Mouse (Mus musculus) B cell, adult 2 months (primary cell): Measurements from ENCODE around the gene Tspear.
A peak's percentile ranks its signal among the peaks of the same experiment; 100 is the strongest.
"Not testable (repeated sequence)": the region's sequence is repeated elsewhere in the genome, so short reads cannot be mapped to it uniquely, and the experiment has no call there.

Experiments used
- DNase-seq, 2 experiments: peaks; one replicate each; pipeline ENCODE4 v3.0.0; 2022

Tspear gene

GRCm38 (mm10) chr10:77797677-77798076, 111.3 kb downstream of the Tspear start:
- no peak for DNase-seq

- not testable (repeated sequence) for DNase-seq
Measured at GRCm38 (mm10) chr10:77798164-77798920, 112.0 kb downstream of the Tspear start.

- no peak for DNase-seq
Measured at GRCm38 (mm10) chr10:77798921-77799508, 112.6 kb downstream of the Tspear start, which contains the start of gene Gm19668. Gm19668 (minus strand) TSS chr10:77799133.

GRCm38 (mm10) chr10:77804095-77804494, 117.7 kb downstream of the Tspear start:
- no peak for DNase-seq

GRCm38 (mm10) chr10:77811743-77812142, 125.4 kb downstream of the Tspear start, which contains the start of gene Gm9507:
Gm9507 (minus strand) TSS chr10:77811843.
- no peak for DNase-seq

- DNase-seq, result no peak
Measured at GRCm38 (mm10) chr10:77814382-77814781, 128.0 kb downstream of the Tspear start, which contains the start of gene Gm2696. Gm2696 (plus strand) TSS chr10:77814682.

- peak; percentile 64 to 65 for DNase-seq
Measured at GRCm38 (mm10) chr10:77815514-77815913, 129.1 kb downstream of the Tspear start.

GRCm38 (mm10) chr10:77818523-77818922, 132.2 kb downstream of the Tspear start:
- no peak for DNase-seq

GRCm38 (mm10) chr10:77819203-77819602, 132.8 kb downstream of the Tspear start:
- DNase-seq, result no peak

GRCm38 (mm10) chr10:77826951-77827350, 140.6 kb downstream of the Tspear start, which contains the start of gene Krtap10-4:
Krtap10-4 (minus strand) TSS chr10:77827095.
- DNase-seq, result no peak

GRCm38 (mm10) chr10:77835647-77836046, 149.3 kb downstream of the Tspear start, which contains the start of gene Krtap10-10:
Krtap10-10 (plus strand) TSS chr10:77835947.
- no peak for DNase-seq

GRCm38 (mm10) chr10:77839006-77839405, 152.6 kb downstream of the Tspear start:
- DNase-seq, result no peak

GRCm38 (mm10) chr10:77846503-77846902, 160.1 kb downstream of the Tspear start, which contains the start of gene Gm36176:
Gm36176 (plus strand) TSS chr10:77846803.
- no peak for DNase-seq

GRCm38 (mm10) chr10:77846961-77847360, 160.6 kb downstream of the Tspear start:
- no peak for DNase-seq

GRCm38 (mm10) chr10:77847538-77847937, 161.2 kb downstream of the Tspear start:
- DNase-seq, result no peak

- no peak for DNase-seq
Measured at GRCm38 (mm10) chr10:77852559-77852958, 166.2 kb downstream of the Tspear start, which contains the start of gene Gm10318. Gm10318 (plus strand) TSS chr10:77852859.

GRCm38 (mm10) chr10:77861675-77862074, 175.3 kb downstream of the Tspear start, which contains the start of gene Gm3285:
Gm3285 (plus strand) TSS chr10:77861975.
- no peak for DNase-seq

- DNase-seq, result peak; percentile 81 to 83
Measured at GRCm38 (mm10) chr10:77864067-77864761, 177.8 kb downstream of the Tspear start.

GRCm38 (mm10) chr10:77864762-77865143, 178.4 kb downstream of the Tspear start:
- DNase-seq, result no peak

- no peak for DNase-seq
Measured at GRCm38 (mm10) chr10:77867546-77867945, 181.2 kb downstream of the Tspear start.

GRCm38 (mm10) chr10:77869651-77870050, 183.3 kb downstream of the Tspear start:
- DNase-seq, result no peak

GRCm38 (mm10) chr10:77878985-77879384, 192.6 kb downstream of the Tspear start:
- DNase-seq, result peak; percentile 21 to 31

GRCm38 (mm10) chr10:77880305-77880704, 193.9 kb downstream of the Tspear start:
- DNase-seq, result no peak
